Mouse (Mus musculus) midbrain, postnatal 0 days (tissue): Measurements from ENCODE around the gene Dlg2. TPM values are rescaled to one million over a fixed set of nuclear protein-coding genes. Genes with fewer than 3 reads are reported as not detected.

ENCODE experiments used
- ATAC-seq: fragments of 200-750 bp; cut with Nextera tagmentation; 2 replicates; pipeline ENCODE4 v1.8.0; 2017; ENCODE audit warnings: moderate number of reproducible peaks, mild to moderate bottlenecking, moderate TSS enrichment, moderate library complexity; ENCODE audit not compliant: low FRiP score
- DNase-seq: peaks from one replicate; pipeline ENCODE4 v3.0.0-alpha.2; 2015; ENCODE audit warnings: low spot score
- H3K27ac ChIP-seq: fragments of 300-500 bp; sonication (generic); 2 replicates; pipeline ENCODE4 v1.5.1; 2014; ENCODE audit warnings: low read depth, mild to moderate bottlenecking, low read length, mixed read lengths
- H3K27me3 ChIP-seq: fragments of 300-500 bp; sonication (generic); 2 replicates; pipeline ENCODE4 v1.6.1; 2014; ENCODE audit warnings: low read length, control low read depth, mixed read lengths; ENCODE audit not compliant: insufficient read depth
- H3K36me3 ChIP-seq: fragments of 300-500 bp; sonication (generic); 2 replicates; pipeline ENCODE4 v1.6.1; 2014; ENCODE audit warnings: low read length, control low read depth, mixed read lengths; ENCODE audit not compliant: insufficient read depth
- H3K4me1 ChIP-seq: fragments of 300-500 bp; sonication (generic); 2 replicates; pipeline ENCODE4 v1.6.1; 2014; ENCODE audit warnings: mild to moderate bottlenecking, control low read depth, antibody characterized with exemption, low read length, mixed read lengths; ENCODE audit not compliant: insufficient read depth
- H3K4me2 ChIP-seq: fragments of 300-500 bp; sonication (generic); 2 replicates; pipeline ENCODE4 v1.6.1; 2014; ENCODE audit warnings: low read depth, mild to moderate bottlenecking, low read length, mixed read lengths; ENCODE audit not compliant: poor library complexity, severe bottlenecking
- H3K4me3 ChIP-seq: fragments of 300-500 bp; sonication (generic); 2 replicates; pipeline ENCODE4 v1.5.1; 2014; ENCODE audit warnings: low read depth, mild to moderate bottlenecking, low read length, moderate library complexity
- H3K9ac ChIP-seq: fragments of 300-500 bp; sonication (generic); replicated peaks from 2 replicates; pipeline ENCODE4 v1.6.1; 2014; ENCODE audit warnings: mild to moderate bottlenecking, low read length, moderate library complexity, mixed read lengths; ENCODE audit not compliant: poor library complexity, severe bottlenecking
- H3K9me3 ChIP-seq: fragments of 300-500 bp; sonication (generic); 2 replicates; pipeline ENCODE4 v1.6.1; 2016; ENCODE audit warnings: low read length, control low read depth
- CTCF ChIP-seq: IDR thresholded peaks from 2 replicates; pipeline ENCODE4 v1.5.1; 2016; ENCODE audit warnings: antibody characterized with exemption, mild to moderate bottlenecking
- WGBS: fragments of 180-500 bp; shearing (Covaris S2); extraction: QIAGEN DNeasy Blood & Tissue Kit; methylation state at CpG from one replicate; pipeline ENCODE4 v1.1.7; 2014; 5-methylcytosine and 5-hydroxymethylcytosine counted together
- polyA plus RNA-seq: library from polyadenylated mRNA; unstranded; fragments of >200 nt; fragmentation: Nextera tagmentation; extraction: Ambion mirVana; gene quantifications from 2 replicates; pipeline ENCODE4 v1.2.1, GENCODE M21; 2015
- total RNA-seq: library from RNA; depleted of rRNA; stranded (reverse); fragments of >200 nt; gene quantifications from 2 replicates; pipeline ENCODE4 v1.2.3, GENCODE M21; 2014

The Dlg2 gene
- total and polyA plus RNA-seq, 2 experiments from 2014 or later = 21.6 to 126 TPM

GRCm38 (mm10) chr7:92196004-92196403 is 1719.5 kb downstream of the Dlg2 start:
- no peak overlapping the region for H3K4me2 ChIP-seq
- TF ChIP-seq CTCF = no peak
- H3K36me3 ChIP-seq = no peaks in the 10 kb centered on the region
- H3K27ac ChIP-seq = no peak overlapping the region
- no peak overlapping the region for H3K4me3 ChIP-seq
- WGBS = 86% methylated on average over 4 of the region's 4 CpGs
- no peak for ATAC-seq
- H3K9ac ChIP-seq = no peak overlapping the region
- DNase-seq = peak; percentile 44
- no peaks in the 10 kb centered on the region for H3K27me3 ChIP-seq
- no peaks in the 10 kb centered on the region for H3K4me1 ChIP-seq
- H3K9me3 ChIP-seq = no peaks in the 10 kb centered on the region

- Histone ChIP-seq H3K27ac (no peak overlapping the region), H3K27me3 (no peaks in the 10 kb centered on the region), H3K36me3 (no peaks in the 10 kb centered on the region), H3K9me3 (no peaks in the 10 kb centered on the region), H3K4me1 (no peaks in the 10 kb centered on the region), H3K9ac (no peak overlapping the region), H3K4me2 (no peak overlapping the region), H3K4me3 (no peak overlapping the region)
- no peak for TF ChIP-seq CTCF
- ATAC-seq (no peak), DNase-seq (no peak)
- WGBS = 77% methylated on average over 3 of the region's 3 CpGs
Observed at GRCm38 (mm10) chr7:92197621-92198020, 1721.1 kb downstream of the Dlg2 start.

GRCm38 (mm10) chr7:92199131-92199530 is 1722.7 kb downstream of the Dlg2 start:
- TF ChIP-seq CTCF = no peak
- ATAC-seq (no peak), DNase-seq (no peak)
- no peaks in the 10 kb centered on the region for H3K27me3 ChIP-seq
- no peak overlapping the region for H3K9ac ChIP-seq
- H3K27ac ChIP-seq = no peak overlapping the region
- no peaks in the 10 kb centered on the region for H3K9me3 ChIP-seq
- no peak overlapping the region for H3K4me2 ChIP-seq
- H3K4me1 ChIP-seq = no peaks in the 10 kb centered on the region
- H3K4me3 ChIP-seq = no peak overlapping the region
- H3K36me3 ChIP-seq = no peaks in the 10 kb centered on the region
- 79% methylated on average over 1 of the region's 1 CpGs for WGBS

DNA sequence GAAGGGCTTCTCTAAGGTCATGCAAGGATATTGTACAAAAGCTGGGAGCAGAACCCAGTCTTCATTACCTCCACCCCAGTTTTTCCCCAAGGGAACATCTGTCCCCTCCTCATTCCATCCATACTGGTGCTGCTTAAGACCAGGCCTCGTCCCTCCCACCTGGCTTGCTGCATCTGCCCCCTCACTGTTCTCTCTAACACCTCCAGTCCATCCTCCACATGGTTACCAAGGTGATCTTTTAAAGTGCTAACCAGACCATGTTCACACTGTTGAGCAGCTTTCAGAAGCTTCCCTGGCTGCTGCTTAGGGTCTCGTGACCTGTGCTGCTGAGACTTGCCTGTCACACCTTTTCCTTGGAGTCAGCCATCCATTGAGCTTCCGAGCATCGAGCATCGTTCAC is 1734.2 kb downstream of the Dlg2 start:
- no peak overlapping the region for H3K4me3 ChIP-seq
- H3K27me3 ChIP-seq = no peaks in the 10 kb centered on the region
- no peaks in the 10 kb centered on the region for H3K36me3 ChIP-seq
- H3K9ac ChIP-seq = no peak overlapping the region
- H3K27ac ChIP-seq = no peak overlapping the region
- no peaks in the 10 kb centered on the region for H3K9me3 ChIP-seq
- WGBS = 88% methylated on average over 5 of the region's 5 CpGs
- TF ChIP-seq CTCF = no peak
- no peak overlapping the region for H3K4me2 ChIP-seq
- ATAC-seq (no peak), DNase-seq (no peak)
- H3K4me1 ChIP-seq = no peaks in the 10 kb centered on the region

- Histone ChIP-seq H3K4me3 (no peak overlapping the region), H3K36me3 (no peaks in the 10 kb centered on the region), H3K4me1 (no peaks in the 10 kb centered on the region), H3K9ac (no peak overlapping the region), H3K27me3 (no peaks in the 10 kb centered on the region), H3K27ac (no peak overlapping the region), H3K9me3 (no peaks in the 10 kb centered on the region), H3K4me2 (no peak overlapping the region)
- TF ChIP-seq CTCF = no peak
- 85% methylated on average over 5 of the region's 5 CpGs for WGBS
- ATAC-seq = no peak
- no peak for DNase-seq
Observed at GRCm38 (mm10) chr7:92213751-92214150, 1737.3 kb downstream of the Dlg2 start.

DNA sequence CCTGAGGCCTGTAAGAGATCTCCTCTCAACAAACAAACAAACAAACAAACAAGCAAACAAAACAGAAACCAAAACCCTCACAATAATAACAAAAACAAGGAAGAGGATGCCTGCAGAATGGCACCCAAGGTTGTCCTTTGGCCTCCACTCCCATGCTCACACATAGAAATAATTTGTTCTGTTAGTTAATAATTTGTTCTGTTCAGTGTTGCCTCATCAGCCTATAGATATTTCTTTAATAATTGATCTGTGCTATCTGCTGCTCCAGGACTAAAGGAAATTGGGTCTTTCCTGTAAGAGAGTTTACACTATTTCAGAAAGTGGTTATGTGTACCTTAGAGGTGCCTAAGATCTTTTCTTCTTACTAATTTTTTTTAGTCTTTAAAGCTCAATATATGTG is 1741.7 kb downstream of the Dlg2 start:
- no peak overlapping the region for H3K9ac ChIP-seq
- no peak for TF ChIP-seq CTCF
- no peaks in the 10 kb centered on the region for H3K36me3 ChIP-seq
- H3K27me3 ChIP-seq = no peaks in the 10 kb centered on the region
- H3K9me3 ChIP-seq = no peaks in the 10 kb centered on the region
- ATAC-seq = no peak
- H3K4me2 ChIP-seq = no peak overlapping the region
- H3K27ac ChIP-seq = no peak overlapping the region
- no peaks in the 10 kb centered on the region for H3K4me1 ChIP-seq
- DNase-seq = no peak
- H3K4me3 ChIP-seq = no peak overlapping the region

GRCm38 (mm10) chr7:92220619-92221018 is 1744.1 kb downstream of the Dlg2 start:
- no peak for TF ChIP-seq CTCF
- H3K9me3 ChIP-seq = no peaks in the 10 kb centered on the region

More at GRCm38 (mm10) chr7:92220619-92221018, 1744.1 kb downstream of the Dlg2 start:
- no peak overlapping the region for H3K27ac ChIP-seq
- H3K27me3 ChIP-seq = no peaks in the 10 kb centered on the region
- H3K36me3 ChIP-seq = no peaks in the 10 kb centered on the region
- H3K4me1 ChIP-seq = no peaks in the 10 kb centered on the region
- no peak for ATAC-seq
- H3K4me2 ChIP-seq = no peak overlapping the region
- no peak overlapping the region for H3K4me3 ChIP-seq
- H3K9ac ChIP-seq = no peak overlapping the region
- no peak for DNase-seq
